Mouse (Mus musculus) heart, adult 18-20 months (tissue): ENCODE measurements around the gene Epb41l1. TPM values are rescaled to one million over a fixed set of nuclear protein-coding genes. Genes with fewer than 3 reads are reported as not detected.
"Not testable (repeated sequence)": the region's sequence is repeated elsewhere in the genome, so short reads cannot be mapped to it uniquely, and the experiment has no call there.

Source experiments
- DNase-seq, 2 experiments: peaks; one replicate each; pipeline ENCODE4 v3.0.0; 2021 to 2022; ENCODE audit warnings: mixed read lengths in 1 of 2
- total RNA-seq, 2 experiments: library from RNA; stranded (reverse); gene quantifications; 2 replicates each; pipeline ENCODE4 v1.2.3; 2021

Gene Epb41l1
- total RNA-seq, 2 experiments from 2014 or later, result 7.5 to 10.5 TPM

DNA sequence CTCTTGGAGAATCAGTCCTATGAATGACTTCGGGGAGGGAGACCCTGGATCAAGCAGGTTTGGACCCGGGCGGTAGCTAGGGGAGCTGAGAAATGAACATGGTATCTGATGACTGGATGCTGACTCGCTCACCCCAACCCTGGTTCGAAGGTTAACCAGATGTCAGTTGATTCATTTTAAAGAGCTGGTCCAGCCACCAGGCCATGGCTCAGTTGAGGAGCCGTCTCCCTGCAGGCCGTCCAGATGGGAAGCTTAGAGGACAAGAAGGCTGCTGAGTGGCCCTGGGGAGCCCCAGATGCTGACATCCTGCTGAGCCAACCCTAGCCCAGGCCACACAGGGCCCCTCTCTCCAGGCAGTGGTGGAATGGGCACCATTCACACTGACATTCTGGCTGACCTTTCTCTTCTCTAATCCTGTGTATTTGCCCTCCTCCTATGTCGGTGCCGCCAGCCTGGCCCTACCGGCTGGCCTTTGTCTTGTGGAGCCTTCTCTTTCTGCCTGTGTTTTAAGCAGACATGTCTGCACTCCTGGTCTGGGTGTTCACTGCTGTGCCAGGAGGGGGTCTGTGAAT lies 67.0 kb downstream of the Epb41l1 start:
- DNase-seq, result peak in 1 of 2 experiments; percentile 14

- peak; percentile 60 to 65 for DNase-seq
Observed at GRCm38 (mm10) chr2:156488166-156488814, 67.6 kb downstream of the Epb41l1 start.

DNA sequence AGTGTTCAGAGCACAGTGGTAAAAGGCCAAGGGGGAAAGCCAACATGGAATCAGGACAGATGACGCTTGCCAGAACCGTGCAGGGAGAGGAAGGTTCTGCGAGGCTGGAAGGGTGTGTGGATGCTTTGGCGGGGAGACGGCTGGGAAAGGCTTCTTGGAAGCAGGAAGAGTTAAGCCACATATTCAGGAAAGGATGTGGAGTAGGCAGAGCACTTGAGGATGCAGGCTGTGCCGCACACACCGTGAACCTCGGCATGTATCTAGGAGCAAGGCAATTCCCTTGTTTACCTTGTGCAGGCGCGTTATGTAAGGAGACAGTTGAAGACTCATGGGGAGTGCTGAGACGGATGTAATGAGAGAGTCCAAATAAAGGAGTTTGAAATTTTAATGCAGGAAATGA lies 69.5 kb downstream of the Epb41l1 start:
- DNase-seq, result peak; percentile 30 to 42

GRCm38 (mm10) chr2:156491796-156492195 lies 71.1 kb downstream of the Epb41l1 start:
- no peak for DNase-seq

DNA sequence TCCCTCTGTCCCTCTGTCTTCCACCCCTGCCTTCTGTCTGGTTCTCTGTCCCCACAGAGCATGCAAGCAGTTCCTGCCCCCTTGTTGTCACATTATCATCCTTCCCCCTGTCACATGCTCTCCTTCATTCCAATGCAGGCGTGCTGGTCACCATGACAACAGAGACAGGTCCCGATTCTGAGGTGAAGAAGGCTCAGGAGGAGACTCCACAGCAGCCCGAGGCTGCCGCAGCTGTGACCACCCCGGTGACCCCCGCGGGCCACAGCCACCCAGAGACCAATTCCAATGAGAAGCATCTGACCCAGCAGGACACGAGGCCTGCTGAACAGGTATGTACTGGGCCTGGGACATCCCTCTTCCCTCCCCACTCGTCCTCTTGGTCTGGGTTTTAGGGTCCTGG lies 73.1 kb downstream of the Epb41l1 start:
- DNase-seq, result no peak

GRCm38 (mm10) chr2:156494465-156494864 lies 73.8 kb downstream of the Epb41l1 start:
- DNase-seq, result no peak

- DNase-seq, result no peak
Observed at GRCm38 (mm10) chr2:156494875-156495274, 74.2 kb downstream of the Epb41l1 start.

DNA sequence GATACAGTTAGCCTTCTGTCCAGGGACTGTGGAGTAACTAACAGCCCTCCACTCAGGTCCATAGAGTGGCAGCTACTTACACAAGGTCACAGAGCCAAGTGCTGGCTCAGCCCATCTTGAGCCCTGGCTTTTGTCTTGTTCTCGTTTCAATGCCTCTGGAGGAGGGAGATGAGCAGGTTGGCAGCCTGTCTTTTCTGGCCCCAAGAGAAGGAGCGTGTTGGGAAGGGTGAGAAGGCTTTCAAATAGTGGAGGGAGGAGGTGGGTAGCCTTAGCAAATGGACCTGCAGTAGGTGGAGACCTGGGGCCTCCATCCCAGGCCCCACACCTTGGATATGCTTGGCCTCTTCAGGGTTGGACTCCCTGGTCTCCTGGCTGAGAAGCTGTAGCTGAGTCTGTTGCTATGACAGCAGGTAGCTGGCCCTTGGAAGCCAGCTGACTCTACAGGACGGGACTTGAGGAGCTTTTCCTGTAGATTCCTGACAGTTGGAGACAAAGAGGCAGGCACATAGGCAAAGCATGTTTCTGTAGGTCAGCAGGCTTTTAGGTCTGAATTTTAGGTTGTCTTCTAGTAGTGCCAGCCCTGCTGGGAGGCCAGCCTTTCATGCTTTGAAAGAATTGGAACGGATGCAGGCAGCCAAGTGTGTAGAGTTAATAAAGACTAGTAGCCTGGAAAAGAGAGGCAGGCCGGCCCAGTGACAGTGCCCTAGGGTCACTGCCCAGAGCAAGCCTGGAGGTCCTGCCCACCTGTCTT lies 76.3 kb downstream of the Epb41l1 start:
- no peak for DNase-seq

DNA sequence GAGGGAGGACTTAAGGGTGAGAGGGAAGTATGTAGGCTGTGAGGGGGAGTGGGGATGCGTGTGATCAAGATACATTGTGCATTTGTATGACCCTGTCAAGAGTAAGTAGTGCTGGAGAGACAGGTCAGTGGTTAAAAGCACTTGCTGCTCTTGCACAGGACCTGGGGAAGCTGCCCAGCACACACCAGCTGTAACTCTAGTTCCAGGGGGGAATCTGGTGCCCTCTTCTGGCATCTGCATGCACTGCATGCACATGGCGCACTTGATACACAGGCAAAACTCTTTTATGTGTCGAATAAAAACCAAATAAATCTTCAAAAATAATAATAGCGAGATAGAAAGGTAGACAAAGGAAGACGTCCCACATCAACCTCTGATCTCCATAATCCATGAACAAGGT lies 77.2 kb downstream of the Epb41l1 start:
- peak; percentile 36 to 70 for DNase-seq

DNA sequence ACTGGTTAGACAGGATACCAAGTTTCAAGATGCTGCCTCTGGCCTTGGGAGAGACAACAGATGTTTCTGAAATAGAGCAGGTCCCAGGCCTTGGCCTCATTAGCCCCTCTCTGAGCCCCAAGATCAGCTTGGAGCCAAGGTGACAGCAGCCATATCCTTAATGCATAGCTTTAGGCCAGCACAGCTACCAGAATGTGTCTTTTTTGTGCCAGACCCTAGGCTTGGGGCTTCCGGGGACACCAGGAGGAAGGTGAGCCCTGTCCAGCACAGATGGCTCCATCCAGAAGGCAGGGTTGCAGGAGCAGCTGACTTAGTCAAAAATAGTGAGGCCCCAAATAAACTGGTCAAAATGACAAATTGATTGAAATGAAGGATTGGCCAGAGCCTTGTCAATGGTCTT lies 80.3 kb downstream of the Epb41l1 start:
- no peak for DNase-seq

DNA sequence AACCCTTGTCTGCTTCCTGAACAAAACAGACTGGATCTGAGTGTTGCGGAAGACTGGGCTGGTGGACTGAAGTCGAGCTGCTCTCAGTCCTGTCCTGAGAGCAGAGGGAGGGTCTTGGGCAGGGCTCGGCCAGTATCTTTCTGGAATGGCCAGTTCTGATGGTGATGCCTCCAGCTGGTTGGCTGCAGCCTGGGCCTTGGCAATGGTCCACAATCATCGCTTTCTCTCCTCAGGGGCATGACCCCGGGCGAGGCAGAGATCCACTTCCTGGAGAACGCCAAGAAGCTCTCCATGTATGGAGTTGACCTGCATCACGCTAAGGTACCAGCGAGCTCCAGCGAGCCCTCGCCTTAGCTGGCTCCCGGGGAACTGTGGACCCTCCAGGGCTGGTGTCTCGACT lies 84.8 kb downstream of the Epb41l1 start:
- DNase-seq, result peak in 1 of 2 experiments; percentile 30

- DNase-seq, result no peak
Observed at GRCm38 (mm10) chr2:156512028-156512427, 91.3 kb downstream of the Epb41l1 start.

GRCm38 (mm10) chr2:156512561-156512960 lies 91.9 kb downstream of the Epb41l1 start:
- DNase-seq, result no peak

- no peak for DNase-seq
Observed at GRCm38 (mm10) chr2:156515102-156515501, 94.4 kb downstream of the Epb41l1 start.

DNA sequence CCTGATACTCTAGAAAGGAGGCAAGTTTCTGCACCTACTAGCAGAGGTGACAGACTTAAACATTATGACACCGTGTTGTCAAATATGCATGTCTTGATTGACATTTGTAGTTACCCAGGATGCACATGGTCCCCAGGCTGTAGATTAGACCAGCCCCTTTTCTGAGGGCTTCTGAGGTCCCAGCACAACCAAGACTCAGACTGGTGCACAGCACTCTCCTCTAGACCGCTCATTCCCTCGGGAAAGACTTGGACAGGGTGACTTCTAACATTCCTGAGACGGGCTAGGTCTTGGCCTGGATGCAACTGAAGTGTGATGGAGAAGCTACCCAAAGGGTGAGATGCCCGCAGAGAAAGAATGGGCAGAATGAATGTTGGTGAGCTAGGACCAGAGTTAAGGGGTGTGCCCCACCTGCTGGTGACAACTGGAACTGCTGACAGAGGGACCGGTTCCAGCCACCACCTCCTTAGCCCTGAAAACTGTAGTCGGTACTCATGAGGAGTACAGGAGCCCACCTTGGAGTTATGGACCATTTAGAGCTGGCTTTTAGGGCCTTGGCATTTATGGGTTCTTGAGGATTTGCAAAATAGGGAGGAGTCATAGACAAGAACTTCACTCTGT lies 95.0 kb downstream of the Epb41l1 start:
- DNase-seq, result peak; percentile 60 to 89

DNA sequence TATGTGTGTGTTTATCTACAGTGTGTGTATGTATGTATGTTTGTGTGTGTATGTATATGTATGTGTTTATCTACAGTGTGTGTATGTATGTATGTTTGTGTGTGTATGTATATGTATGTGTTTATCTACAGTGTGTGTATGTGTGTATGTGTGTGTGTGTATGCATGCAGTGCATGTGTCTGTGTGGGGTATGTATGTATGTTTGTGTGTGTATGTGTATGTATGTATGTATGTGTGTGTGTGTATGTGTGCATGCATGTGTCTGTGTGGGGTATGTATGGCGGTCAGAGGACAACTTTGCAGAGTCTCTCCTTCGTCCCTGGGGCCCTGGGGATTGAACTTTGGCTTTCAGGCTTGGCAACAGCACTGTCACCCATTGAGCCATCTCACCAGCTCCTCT lies 96.0 kb downstream of the Epb41l1 start:
- DNase-seq, result not testable (repeated sequence)

- no peak for DNase-seq
Observed at GRCm38 (mm10) chr2:156518306-156518705, 97.6 kb downstream of the Epb41l1 start.

DNA sequence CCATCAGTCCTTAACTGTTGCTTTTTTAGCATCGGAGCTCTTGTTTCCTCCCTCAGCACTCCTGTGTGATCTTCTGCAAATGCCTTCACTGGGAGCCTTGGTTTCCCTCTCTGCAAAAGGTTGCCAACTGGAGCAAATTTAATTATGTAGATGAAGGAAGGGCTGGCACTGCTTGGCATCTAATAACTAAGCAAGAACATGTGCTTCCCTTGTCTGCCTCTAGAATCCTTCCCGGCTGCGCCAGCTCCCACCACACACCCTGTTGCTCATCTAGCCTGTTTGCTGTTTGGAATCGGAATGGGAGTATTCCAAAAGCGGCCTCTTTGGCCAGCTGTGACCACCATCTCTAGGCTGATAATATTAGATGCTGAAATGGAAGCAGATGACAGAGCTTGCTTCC lies 98.9 kb downstream of the Epb41l1 start:
- no peak for DNase-seq

- peak in 1 of 2 experiments; percentile 16 for DNase-seq
Observed at GRCm38 (mm10) chr2:156522994-156523393, 102.3 kb downstream of the Epb41l1 start.

- DNase-seq, result peak in 1 of 2 experiments; percentile 25
Observed at GRCm38 (mm10) chr2:156524078-156524477, 103.4 kb downstream of the Epb41l1 start.

GRCm38 (mm10) chr2:156529726-156530125 lies 109.0 kb downstream of the Epb41l1 start:
- peak; percentile 16 to 53 for DNase-seq

DNA sequence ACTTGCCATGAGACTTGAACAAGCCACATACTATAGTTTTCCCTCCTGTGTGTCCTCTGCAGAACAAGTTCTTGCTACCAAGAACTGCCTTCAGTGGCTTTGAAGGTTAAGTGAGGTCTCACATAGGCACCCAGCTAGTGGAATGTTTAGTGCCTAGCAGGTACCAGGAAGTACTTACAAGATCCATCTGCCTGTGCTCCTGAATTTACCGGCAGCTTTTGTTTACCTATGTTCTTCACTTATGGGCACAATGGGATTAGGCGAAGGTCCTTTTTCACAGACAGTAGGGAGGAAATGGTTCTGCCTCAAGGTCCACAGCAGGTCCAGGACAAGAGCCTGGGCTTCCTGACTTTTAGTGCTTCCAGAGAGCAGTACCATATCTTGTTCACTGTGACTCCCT lies 112.5 kb downstream of the Epb41l1 start:
- DNase-seq, result no peak
